Mouse (Mus musculus) embryonic fibroblast, embryonic 13.5 days (primary cell): ENCODE measurements at regions not wholly inside any gene's neighbourhood (a gene's known extent, or its start where the extent isn't known, plus 50 kb on each side); places are given as distances from the start of the nearest gene placed in this dataset.

Experiments
- H3K27ac ChIP-seq: 2 replicates; pipeline ENCODE4 v1.5.1; 2012; ENCODE audit warnings: low read length, control low read depth, inconsistent platforms; ENCODE audit not compliant: insufficient read depth
- H3K4me1 ChIP-seq: 2 replicates; pipeline ENCODE4 v1.6.1; 2011; ENCODE audit warnings: low read length; ENCODE audit not compliant: control insufficient read depth, insufficient read depth
- H3K4me3 ChIP-seq: 2 replicates; pipeline ENCODE4 v1.5.1; 2011; ENCODE audit warnings: mild to moderate bottlenecking, control low read depth, low read length; ENCODE audit not compliant: insufficient read depth
- CTCF ChIP-seq: IDR thresholded peaks from 2 replicates; pipeline ENCODE4 v1.5.1; 2011; ENCODE audit warnings: mild to moderate bottlenecking, control low read depth, low read length, moderate library complexity, borderline replicate concordance; ENCODE audit not compliant: insufficient read depth
- POLR2A ChIP-seq: IDR thresholded peaks from 2 replicates; pipeline ENCODE4 v1.6.1; 2011; ENCODE audit warnings: low read depth, mild to moderate bottlenecking, control low read depth, low read length, moderate library complexity

DNA sequence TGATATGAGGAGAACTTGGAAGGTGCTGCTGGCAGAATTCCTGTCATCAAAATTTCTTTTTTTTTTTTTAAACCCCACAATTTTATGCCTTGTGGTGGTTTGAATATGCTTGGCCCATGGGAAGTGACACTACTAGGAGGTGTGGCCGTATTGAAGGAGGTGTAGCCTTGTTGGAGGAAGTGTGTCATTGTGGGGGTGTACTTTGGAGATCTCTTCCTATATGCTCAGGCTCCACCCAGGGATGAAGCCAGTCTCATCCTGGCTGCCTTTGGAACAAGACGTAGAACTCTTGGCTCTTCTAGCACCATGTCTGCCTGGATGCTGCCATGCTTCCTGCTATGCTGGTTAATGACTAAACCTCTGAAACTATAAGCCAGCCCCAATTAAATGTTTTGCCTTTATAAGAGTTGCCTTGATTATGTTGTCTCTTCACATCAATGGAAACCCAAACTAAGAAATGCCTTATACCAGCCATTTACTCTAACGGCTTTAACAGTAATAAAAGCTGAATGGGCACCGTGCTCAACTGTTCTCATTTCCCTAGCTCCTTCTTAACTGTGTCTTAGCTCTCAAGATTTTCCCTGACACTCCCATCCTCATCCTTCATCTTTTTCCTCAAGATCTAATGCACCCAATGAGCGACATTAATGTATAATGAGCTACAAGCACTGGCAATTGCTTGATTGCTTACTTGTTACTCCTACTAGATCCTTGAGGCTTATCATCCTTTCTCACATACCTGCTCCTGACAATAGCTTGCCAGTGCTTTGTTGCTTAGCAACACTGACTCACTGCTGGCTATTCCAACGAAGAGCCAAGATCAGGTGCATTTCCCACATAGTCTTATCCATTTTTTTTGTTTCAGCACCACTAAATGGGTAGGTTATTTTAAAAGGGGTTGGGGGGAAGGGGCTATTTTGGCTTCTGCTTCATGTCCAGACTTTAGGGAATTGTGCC is 61.7 kb upstream of the Hspb3 start:
- Histone ChIP-seq H3K4me3 (no peak overlapping the region), H3K27ac (no peak overlapping the region), H3K4me1 (peaks cover 2% of the 10 kb centered on the region; the same call in 1 of the 2 replicates)
- TF ChIP-seq POLR2A: no peak
- no peak for TF ChIP-seq CTCF

GRCm38 (mm10) chr13:113715231-113715630 is 51.8 kb upstream of the Hspb3 start:
- TF ChIP-seq CTCF (no peak), POLR2A (no peak)
- Histone ChIP-seq H3K27ac (no peak overlapping the region), H3K4me1 (no peaks in the 10 kb centered on the region), H3K4me3 (no peak overlapping the region)

GRCm38 (mm10) chr13:113713844-113714243 is 50.4 kb upstream of the Hspb3 start:
- H3K4me3 ChIP-seq: no peak overlapping the region
- TF ChIP-seq CTCF: no peak
- TF ChIP-seq POLR2A: no peak
- no peaks in the 10 kb centered on the region for H3K4me1 ChIP-seq
- H3K27ac ChIP-seq: no peak overlapping the region
